Mouse (Mus musculus) spleen, postnatal 10 days (tissue): ENCODE results near the gene Gm45234.
A peak's percentile ranks its signal among the peaks of the same experiment; 100 is the strongest.

ENCODE experiments used
- DNase-seq, 2 experiments: peaks; one replicate each; pipeline ENCODE4 v3.0.0; 2021 to 2022; ENCODE audit warnings: low spot score in 2 of 2

Gm45234 gene

GRCm38 (mm10) chr6:124708289-124708889, 47.4 kb downstream of the Gm45234 start:
- DNase-seq, result no peak

- no peak for DNase-seq
Observed at GRCm38 (mm10) chr6:124706061-124706627, 49.7 kb downstream of the Gm45234 start.

GRCm38 (mm10) chr6:124704417-124704816, 51.4 kb downstream of the Gm45234 start:
- no peak for DNase-seq

GRCm38 (mm10) chr6:124703789-124704188, 52.0 kb downstream of the Gm45234 start:
- no peak for DNase-seq

- DNase-seq, result peak; percentile 70 to 84
Observed at GRCm38 (mm10) chr6:124702784-124703103, 53.1 kb downstream of the Gm45234 start.

- DNase-seq, result no peak
Observed at GRCm38 (mm10) chr6:124702102-124702783, 53.6 kb downstream of the Gm45234 start.

GRCm38 (mm10) chr6:124701338-124701737, 54.5 kb downstream of the Gm45234 start:
- DNase-seq, result peak in 1 of 2 experiments; percentile 55

GRCm38 (mm10) chr6:124699962-124700610, 55.7 kb downstream of the Gm45234 start:
- DNase-seq, result no peak

- DNase-seq, result no peak
Observed at GRCm38 (mm10) chr6:124699366-124699765, 56.5 kb downstream of the Gm45234 start.

- no peak for DNase-seq
Observed at GRCm38 (mm10) chr6:124698751-124699150, 57.1 kb downstream of the Gm45234 start.

- DNase-seq, result no peak
Observed at GRCm38 (mm10) chr6:124696441-124697150, 59.2 kb downstream of the Gm45234 start.

GRCm38 (mm10) chr6:124694166-124694955, 61.5 kb downstream of the Gm45234 start:
- DNase-seq, result no peak

GRCm38 (mm10) chr6:124693243-124693981, 62.4 kb downstream of the Gm45234 start:
- DNase-seq, result no peak

- DNase-seq, result no peak
Observed at GRCm38 (mm10) chr6:124690517-124690916, 65.3 kb downstream of the Gm45234 start.
